Mouse (Mus musculus) cerebellum, adult 2 months (tissue): ENCODE results near the gene Luzp4.
"Not testable (repeated sequence)": the region's sequence is repeated elsewhere in the genome, so short reads cannot be mapped to it uniquely, and the experiment has no call there.

Source experiments
- CTCF ChIP-seq: fragments of 200-500 bp; IDR thresholded peaks from 2 replicates; pipeline ENCODE4 v1.5.1; 2011; ENCODE audit warnings: low read depth, mild to moderate bottlenecking, control low read depth, low read length, moderate library complexity, borderline replicate concordance; ENCODE audit not compliant: insufficient read depth
- POLR2A ChIP-seq: fragments of 200-500 bp; IDR thresholded peaks from 2 replicates; pipeline ENCODE4 v1.6.1; 2011; ENCODE audit warnings: low read length, control low read depth, borderline replicate concordance; ENCODE audit not compliant: insufficient read depth

GRCm38 (mm10) chrX:148857340-148857739, at the start of gene Luzp4:
- TF ChIP-seq CTCF, POLR2A: not testable (repeated sequence)
